Mouse (Mus musculus) limb, embryonic 13.5 days (tissue): Measurements from ENCODE around the gene St6galnac3. TPM values are rescaled to one million over a fixed set of nuclear protein-coding genes. Genes with fewer than 3 reads are reported as not detected.

Experiments
- ATAC-seq: fragments of 200-750 bp; cut with Nextera tagmentation; 2 replicates; pipeline ENCODE4 v1.8.0; 2017; ENCODE audit warnings: low read depth, moderate number of reproducible peaks, moderate TSS enrichment; ENCODE audit not compliant: low FRiP score
- H3K27ac ChIP-seq: fragments of 300-500 bp; sonication (generic); 2 replicates; pipeline ENCODE4 v1.5.1; 2015; ENCODE audit warnings: inconsistent platforms, mild to moderate bottlenecking, moderate library complexity
- H3K27me3 ChIP-seq: fragments of 300-500 bp; sonication (generic); 2 replicates; pipeline ENCODE4 v1.6.1; 2015; ENCODE audit warnings: mild to moderate bottlenecking, inconsistent platforms
- H3K36me3 ChIP-seq: fragments of 300-500 bp; sonication (generic); 2 replicates; pipeline ENCODE4 v1.6.1; 2015; ENCODE audit warnings: inconsistent platforms, mild to moderate bottlenecking, moderate library complexity
- H3K4me1 ChIP-seq: fragments of 300-500 bp; sonication (generic); 2 replicates; pipeline ENCODE4 v1.6.1; 2015; ENCODE audit warnings: inconsistent platforms
- H3K4me2 ChIP-seq: fragments of 300-500 bp; sonication (generic); replicated peaks from 2 replicates; pipeline ENCODE4 v1.6.1; 2015; ENCODE audit warnings: inconsistent platforms, mild to moderate bottlenecking, moderate library complexity
- H3K4me3 ChIP-seq: fragments of 300-500 bp; sonication (generic); 2 replicates; pipeline ENCODE4 v1.5.1; 2015; ENCODE audit warnings: moderate library complexity, mild to moderate bottlenecking, inconsistent platforms
- H3K9ac ChIP-seq: fragments of 300-500 bp; sonication (generic); 2 replicates; pipeline ENCODE4 v1.6.1; 2015; ENCODE audit warnings: mild to moderate bottlenecking, inconsistent platforms
- H3K9me3 ChIP-seq: fragments of 300-500 bp; sonication (generic); 2 replicates; pipeline ENCODE4 v1.6.1; 2016; ENCODE audit warnings: inconsistent platforms
- WGBS: fragments of 180-500 bp; shearing (Covaris S2); methylation state at CpG from one replicate; pipeline ENCODE4 v1.1.7; 2015; 5-methylcytosine and 5-hydroxymethylcytosine counted together
- polyA plus RNA-seq: library from polyadenylated mRNA; unstranded; fragments of >200 nt; fragmentation: Nextera tagmentation; extraction: Ambion mirVana; gene quantifications from 2 replicates; pipeline ENCODE4 v1.2.1, GENCODE M21; 2015

The St6galnac3 gene
- polyA plus RNA-seq, 1 experiment from 2014 or later = 53.7 TPM

DNA sequence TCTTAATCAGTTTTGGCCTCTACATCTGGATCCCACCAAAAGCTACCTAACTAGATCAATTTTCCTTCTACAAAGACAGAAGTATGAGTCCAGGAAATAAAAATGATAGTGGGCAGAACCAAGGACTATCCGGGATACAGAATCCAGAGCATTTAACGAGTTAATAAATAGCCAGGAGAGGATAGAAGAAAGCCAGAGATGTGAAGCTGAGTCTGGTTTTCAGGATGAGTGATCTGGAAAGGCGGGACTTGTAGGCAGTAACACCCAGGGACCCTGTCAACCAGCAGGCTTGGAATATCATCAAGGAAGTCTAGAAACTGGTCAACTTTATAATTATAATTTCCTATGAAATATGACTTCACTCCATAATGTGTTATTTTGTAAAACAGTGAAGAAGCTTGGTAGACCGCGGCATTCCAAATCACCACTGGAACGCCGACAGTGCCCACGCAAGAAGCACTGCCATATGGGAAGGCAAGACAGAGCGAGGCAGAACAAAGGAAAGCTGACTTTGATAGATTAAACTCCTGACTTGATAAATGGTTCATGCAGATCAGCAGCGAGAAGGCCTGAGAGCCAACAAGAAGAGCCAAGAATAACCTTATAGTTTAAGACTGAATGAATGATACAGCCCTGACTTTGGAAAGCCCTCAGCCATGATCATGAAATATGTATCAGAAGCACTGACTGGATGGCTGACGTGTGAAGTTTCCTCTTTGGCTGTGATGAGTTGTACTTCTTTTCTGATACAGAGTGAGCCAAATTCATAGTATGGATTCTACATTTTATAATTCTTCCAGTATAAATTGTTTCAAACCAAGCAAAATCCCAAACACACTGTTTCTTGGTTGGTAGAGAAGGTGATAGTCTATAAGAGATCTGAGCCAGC is 252.1 kb downstream of the St6galnac3 start:
- no peak overlapping the region for H3K4me3 ChIP-seq
- H3K4me2 ChIP-seq = no peak overlapping the region
- 83% methylated on average over 11 of the region's 11 CpGs for WGBS
- H3K27me3 ChIP-seq = no peaks in the 10 kb centered on the region
- H3K9me3 ChIP-seq = no peaks in the 10 kb centered on the region
- no peak overlapping the region for H3K27ac ChIP-seq
- H3K36me3 ChIP-seq = no peaks in the 10 kb centered on the region
- ATAC-seq = no peak
- H3K4me1 ChIP-seq = 0 out of 2 replicates have a peak, but pooled peaks cover 3% of the 10 kb centered on the region
- H3K9ac ChIP-seq = no peak overlapping the region

DNA sequence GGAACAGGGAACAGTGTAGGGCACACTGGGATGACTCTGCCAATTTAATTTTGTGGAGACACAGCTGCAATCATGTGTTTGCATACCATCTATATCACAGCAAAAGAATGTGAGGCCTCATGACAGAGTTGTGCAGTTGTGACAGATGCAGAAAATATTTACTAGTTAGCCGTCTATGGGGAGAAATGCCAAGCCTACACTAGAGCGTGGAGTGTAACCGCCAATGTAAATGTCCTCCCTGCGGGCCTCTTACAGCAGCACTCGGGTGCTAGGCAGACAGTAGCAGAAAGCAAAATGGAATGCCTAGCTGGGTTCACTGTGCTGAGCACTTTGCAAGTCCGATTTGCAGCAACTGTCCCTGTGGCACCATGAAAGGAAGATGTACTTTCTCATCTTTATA is 261.1 kb downstream of the St6galnac3 start:
- ATAC-seq = no peak

DNA sequence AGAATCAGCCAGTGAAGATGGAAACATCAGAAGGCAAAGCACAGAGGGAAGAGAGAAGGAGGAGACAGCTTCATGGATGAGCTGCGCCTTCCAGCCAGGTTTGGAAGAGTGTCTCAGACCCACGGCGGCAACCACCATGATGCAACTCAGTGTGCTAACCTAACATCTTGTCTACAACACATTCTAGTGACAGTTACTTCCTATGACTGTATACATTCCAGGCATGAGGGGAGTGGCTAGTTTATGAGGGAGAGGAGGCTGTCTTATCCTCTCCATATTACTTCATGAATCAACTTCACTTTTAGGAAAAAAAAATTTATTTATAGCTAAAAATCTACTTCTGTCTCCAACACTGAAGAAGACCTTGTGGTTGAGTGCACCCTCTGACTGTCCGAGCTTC is 264.8 kb downstream of the St6galnac3 start:
- Histone ChIP-seq H3K4me2 (no peak overlapping the region), H3K4me1 (no peaks in the 10 kb centered on the region), H3K27me3 (no peaks in the 10 kb centered on the region), H3K4me3 (no peak overlapping the region), H3K36me3 (0 out of 2 replicates have a peak, but pooled peaks cover 4% of the 10 kb centered on the region), H3K27ac (no peak overlapping the region), H3K9me3 (no peaks in the 10 kb centered on the region; the same call in 1 of the 2 replicates), H3K9ac (no peak overlapping the region)
- no peak for ATAC-seq
- 95% methylated on average over 4 of the region's 4 CpGs for WGBS

More for the DNA sequence above, 261.1 kb downstream of the St6galnac3 start:
- no peak overlapping the region for H3K4me2 ChIP-seq
- H3K9ac ChIP-seq = no peak overlapping the region
- H3K27me3 ChIP-seq = no peaks in the 10 kb centered on the region
- WGBS = 89% methylated on average over 6 of the region's 6 CpGs
- H3K27ac ChIP-seq = no peak overlapping the region
- no peak overlapping the region for H3K4me3 ChIP-seq
- H3K36me3 ChIP-seq = peaks cover 11% of the 10 kb centered on the region; the same call in 1 of the 2 replicates
- H3K4me1 ChIP-seq = 0 out of 2 replicates have a peak, but pooled peaks cover 2% of the 10 kb centered on the region
- H3K9me3 ChIP-seq = 0 out of 2 replicates have a peak, but pooled peaks cover 4% of the 10 kb centered on the region

- ATAC-seq = no peak
- Histone ChIP-seq H3K4me1 (no peaks in the 10 kb centered on the region), H3K4me3 (no peak overlapping the region), H3K27ac (no peak overlapping the region), H3K4me2 (no peak overlapping the region), H3K9ac (no peak overlapping the region), H3K9me3 (no peaks in the 10 kb centered on the region; the same call in 1 of the 2 replicates), H3K27me3 (no peaks in the 10 kb centered on the region), H3K36me3 (0 out of 2 replicates have a peak, but pooled peaks cover 4% of the 10 kb centered on the region)
- 79% methylated on average over 3 of the region's 3 CpGs for WGBS
These were observed 266.4 kb downstream of the St6galnac3 start for GRCm38 (mm10) chr3:153458593-153458992.

DNA sequence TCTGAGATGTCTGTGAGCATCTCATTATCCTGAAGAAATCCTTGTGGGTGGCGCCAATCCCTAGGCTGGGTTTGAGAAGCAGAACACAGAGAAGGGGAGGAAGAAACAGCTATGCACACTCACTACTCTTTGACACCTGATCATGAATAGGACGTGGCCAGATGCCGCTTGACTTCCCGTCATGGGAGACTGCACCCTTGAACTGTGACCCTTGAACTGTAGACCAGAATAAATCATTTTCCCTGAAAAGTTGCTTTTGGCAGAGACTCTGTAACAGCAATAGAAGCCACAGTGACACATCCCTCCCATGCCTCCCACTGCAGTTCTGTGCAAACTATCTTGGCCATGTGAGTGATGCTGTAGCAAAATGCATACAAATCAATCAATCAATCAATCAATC is 267.3 kb downstream of the St6galnac3 start:
- Histone ChIP-seq H3K9ac (no peak overlapping the region), H3K36me3 (0 out of 2 replicates have a peak, but pooled peaks cover 4% of the 10 kb centered on the region), H3K4me3 (no peak overlapping the region), H3K4me1 (no peaks in the 10 kb centered on the region), H3K9me3 (no peaks in the 10 kb centered on the region; the same call in 1 of the 2 replicates), H3K27ac (no peak overlapping the region), H3K27me3 (no peaks in the 10 kb centered on the region), H3K4me2 (no peak overlapping the region)
- no peak for ATAC-seq
- 93% methylated on average over 4 of the region's 4 CpGs for WGBS

GRCm38 (mm10) chr3:153457203-153457602 is 267.8 kb downstream of the St6galnac3 start:
- Histone ChIP-seq H3K9ac (no peak overlapping the region), H3K27ac (no peak overlapping the region), H3K36me3 (0 out of 2 replicates have a peak, but pooled peaks cover 4% of the 10 kb centered on the region), H3K9me3 (no peaks in the 10 kb centered on the region; the same call in 1 of the 2 replicates), H3K4me1 (no peaks in the 10 kb centered on the region), H3K27me3 (no peaks in the 10 kb centered on the region), H3K4me2 (no peak overlapping the region), H3K4me3 (no peak overlapping the region)
- ATAC-seq = no peak
- 79% methylated on average over 2 of the region's 2 CpGs for WGBS

DNA sequence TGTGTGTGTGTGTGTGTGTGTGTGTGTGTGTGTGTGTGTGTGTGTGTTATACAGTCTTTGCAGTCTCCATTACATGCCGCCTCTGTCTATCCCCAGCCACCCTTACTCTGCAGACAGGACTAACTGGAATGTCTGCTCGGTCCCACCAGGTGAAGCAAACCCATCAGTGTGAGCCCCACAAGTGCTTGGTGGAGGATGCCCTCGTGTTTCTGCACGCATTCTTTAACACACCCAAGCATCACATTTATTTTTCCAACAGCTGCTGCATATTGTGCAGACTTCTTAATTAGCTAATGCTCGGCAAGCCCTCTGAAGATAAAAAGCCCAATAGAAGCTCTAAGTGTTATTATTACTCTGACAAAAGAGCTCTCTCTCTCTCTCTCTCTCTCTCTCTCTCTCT is 268.7 kb downstream of the St6galnac3 start:
- ATAC-seq = no peak
- 76% methylated on average over 5 of the region's 5 CpGs for WGBS
- H3K4me1 ChIP-seq = no peaks in the 10 kb centered on the region

DNA sequence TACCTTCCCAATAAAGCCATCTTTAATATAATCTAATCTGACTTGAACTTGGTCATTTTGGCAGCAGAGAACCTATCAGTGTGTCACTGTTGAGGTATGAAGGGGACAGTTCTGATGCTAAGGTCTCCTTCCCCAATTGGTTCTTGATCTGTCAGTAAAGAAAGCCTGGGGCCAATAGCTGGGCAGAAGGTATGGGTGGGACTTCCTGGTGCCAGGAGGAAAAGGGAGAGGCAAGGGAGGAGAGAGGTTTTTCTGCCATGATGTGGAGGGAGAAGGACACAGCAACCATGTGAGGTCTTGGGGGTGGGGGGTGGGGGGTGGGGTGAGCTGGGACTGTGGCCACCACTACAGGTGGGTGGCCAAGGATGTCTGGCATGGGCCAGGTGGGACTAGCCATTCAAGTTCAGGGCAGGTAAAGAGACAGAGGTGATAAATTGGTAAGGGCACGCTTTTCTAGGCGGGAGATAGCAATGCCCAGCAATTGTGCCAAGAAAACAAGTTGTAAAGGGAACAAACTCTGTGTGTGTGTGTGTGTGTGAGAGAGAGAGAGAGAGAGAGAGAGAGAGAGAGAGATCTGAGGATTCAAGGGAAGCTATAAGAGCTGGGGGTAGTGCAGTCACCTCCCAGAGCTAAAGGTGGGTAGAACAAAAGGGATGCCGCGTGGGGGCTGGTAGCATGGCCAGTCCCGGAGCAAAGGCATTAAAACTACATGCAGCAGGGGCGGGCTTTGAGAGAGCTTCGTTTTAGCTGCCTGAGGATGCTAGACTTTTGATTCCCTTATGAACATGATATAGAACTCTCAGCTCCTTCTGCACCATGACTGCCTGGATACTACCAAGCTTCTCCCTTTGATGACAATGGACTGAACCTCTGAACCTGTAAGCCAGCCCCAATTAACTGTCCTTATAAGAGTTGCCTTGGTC is 271.6 kb downstream of the St6galnac3 start:
- ATAC-seq = no peak
- 83% methylated on average over 7 of the region's 7 CpGs for WGBS
- no peaks in the 10 kb centered on the region for H3K36me3 ChIP-seq
- no peak overlapping the region for H3K4me2 ChIP-seq
- H3K4me3 ChIP-seq = no peak overlapping the region
- no peaks in the 10 kb centered on the region; the same call in 1 of the 2 replicates for H3K9me3 ChIP-seq
- no peak overlapping the region for H3K9ac ChIP-seq
- no peaks in the 10 kb centered on the region for H3K4me1 ChIP-seq
- no peak overlapping the region for H3K27ac ChIP-seq
- no peaks in the 10 kb centered on the region for H3K27me3 ChIP-seq

More for the DNA sequence above, 268.7 kb downstream of the St6galnac3 start:
- Histone ChIP-seq H3K4me2 (no peak overlapping the region), H3K4me3 (no peak overlapping the region), H3K9ac (no peak overlapping the region), H3K9me3 (no peaks in the 10 kb centered on the region; the same call in 1 of the 2 replicates), H3K27me3 (no peaks in the 10 kb centered on the region), H3K27ac (no peak overlapping the region), H3K36me3 (0 out of 2 replicates have a peak, but pooled peaks cover 4% of the 10 kb centered on the region)

GRCm38 (mm10) chr3:153452299-153452996 is 272.5 kb downstream of the St6galnac3 start:
- 95% methylated on average over 3 of the region's 3 CpGs for WGBS
- no peaks in the 10 kb centered on the region for H3K36me3 ChIP-seq
- H3K4me2 ChIP-seq = no peak overlapping the region
- no peaks in the 10 kb centered on the region for H3K4me1 ChIP-seq
- no peaks in the 10 kb centered on the region for H3K27me3 ChIP-seq
- no peak overlapping the region for H3K27ac ChIP-seq
- ATAC-seq = no peak
- H3K4me3 ChIP-seq = no peak overlapping the region
- no peaks in the 10 kb centered on the region for H3K9me3 ChIP-seq
- H3K9ac ChIP-seq = no peak overlapping the region

- no peak overlapping the region for H3K9ac ChIP-seq
- no peak overlapping the region for H3K27ac ChIP-seq
- no peak overlapping the region for H3K4me2 ChIP-seq
- no peak overlapping the region for H3K4me3 ChIP-seq
- no peaks in the 10 kb centered on the region for H3K9me3 ChIP-seq
- ATAC-seq = no peak
- no peaks in the 10 kb centered on the region for H3K36me3 ChIP-seq
- H3K27me3 ChIP-seq = no peaks in the 10 kb centered on the region
- H3K4me1 ChIP-seq = 0 out of 2 replicates have a peak, but pooled peaks cover 2% of the 10 kb centered on the region
- 79% methylated on average over 9 of the region's 9 CpGs for WGBS
These were observed 283.6 kb downstream of the St6galnac3 start for GRCm38 (mm10) chr3:153441329-153441728.
